Mouse (Mus musculus): Measurements from ENCODE around the gene D11Wsu47e.

Gene D11Wsu47e

GRCm38 (mm10) chr11:113737912-113738311 is 53.7 kb downstream of the D11Wsu47e start:
- DNase-seq: no peak

GRCm38 (mm10) chr11:113739213-113739612 is 55.0 kb downstream of the D11Wsu47e start:
- no peak for DNase-seq

GRCm38 (mm10) chr11:113740100-113740499 is 55.9 kb downstream of the D11Wsu47e start:
- DNase-seq: no peak

GRCm38 (mm10) chr11:113742998-113743397 is 58.8 kb downstream of the D11Wsu47e start:
- DNase-seq: no peak

Measured in spleen, adult 18-20 months (tissue).